Mouse (Mus musculus) spleen, adult 2 months (tissue): ENCODE measurements at regions not wholly inside any gene's neighbourhood (a gene's known extent, or its start where the extent isn't known, plus 50 kb on each side); places are given as distances from the start of the nearest gene placed in this dataset.

Experiments used
- CTCF ChIP-seq: fragments of 200-500 bp; IDR thresholded peaks from 2 replicates; pipeline ENCODE4 v1.5.1; 2011; ENCODE audit warnings: mild to moderate bottlenecking, inconsistent platforms; ENCODE audit not compliant: insufficient read depth, insufficient read length, insufficient replicate concordance; ENCODE audit errors: extremely low read depth
- POLR2A ChIP-seq: fragments of 200-500 bp; IDR thresholded peaks from 2 replicates; pipeline ENCODE4 v1.6.1; 2011; ENCODE audit warnings: low read depth, low read length, inconsistent platforms

DNA sequence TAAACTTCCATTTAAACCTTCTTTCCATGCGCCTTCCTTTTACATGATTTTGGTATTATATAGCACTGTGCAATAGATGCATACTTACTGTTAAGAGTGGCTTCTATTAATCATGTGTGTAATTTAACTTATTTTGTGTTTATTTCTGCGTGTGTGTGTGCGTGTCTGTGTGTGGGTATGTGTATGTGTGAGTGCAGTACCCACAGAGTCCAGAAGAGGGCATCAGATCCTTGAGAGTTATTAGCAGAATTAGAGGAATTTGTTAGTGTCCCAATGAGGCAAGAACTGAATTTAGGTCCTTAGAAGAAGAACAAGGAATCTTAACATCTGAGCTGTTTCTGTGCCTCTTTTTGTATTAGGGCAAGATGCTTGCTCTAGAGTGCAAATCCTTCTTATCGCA lies 499.5 kb downstream of the Plcl1 start:
- no peak for TF ChIP-seq POLR2A
- TF ChIP-seq CTCF, result no peak
